Mouse (Mus musculus) lung, adult 2 months (tissue): ENCODE measurements around the gene Zfp941.
A peak's percentile ranks its signal among the peaks of the same experiment; 100 is the strongest.

Source experiments
- CTCF ChIP-seq: fragments of 200-500 bp; IDR thresholded peaks from 2 replicates; pipeline ENCODE4 v1.5.1; 2011; ENCODE audit warnings: mild to moderate bottlenecking, low read length, control low read depth; ENCODE audit not compliant: insufficient read depth
- POLR2A ChIP-seq: fragments of 200-500 bp; IDR thresholded peaks from 2 replicates; pipeline ENCODE4 v1.6.1; 2011; ENCODE audit warnings: low read depth, mild to moderate bottlenecking, control low read depth, low read length, borderline replicate concordance; ENCODE audit errors: extremely low read depth

GRCm38 (mm10) chr7:140856785-140857549 is 35.0 kb upstream of the Zfp941 start, which contains the start of gene Ric8a:
- peak; percentile 89 for TF ChIP-seq POLR2A
- TF ChIP-seq CTCF = no peak
